Mouse (Mus musculus) heart, embryonic 11.5 days (tissue): ENCODE data around the gene Pomt2. TPM values are rescaled to one million over a fixed set of nuclear protein-coding genes. Genes with fewer than 3 reads are reported as not detected.
A peak's percentile ranks its signal among the peaks of the same experiment; 100 is the strongest.
"Not testable (repeated sequence)": the region's sequence is repeated elsewhere in the genome, so short reads cannot be mapped to it uniquely, and the experiment has no call there.

Experiments
- ATAC-seq: fragments of 200-750 bp; cut with Nextera tagmentation; replicated peaks from 2 replicates; pipeline ENCODE4 v1.8.0; 2017; ENCODE audit warnings: moderate library complexity; ENCODE audit not compliant: insufficient number of reproducible peaks, low FRiP score, low TSS enrichment
- H3K27ac ChIP-seq: fragments of 300-500 bp; sonication (generic); 2 replicates; pipeline ENCODE4 v1.5.1; 2014; ENCODE audit warnings: mild to moderate bottlenecking, low read depth, low read length
- H3K27me3 ChIP-seq: fragments of 300-500 bp; sonication (generic); 2 replicates; pipeline ENCODE4 v1.6.1; 2014; ENCODE audit warnings: mild to moderate bottlenecking, low read length, mixed read lengths; ENCODE audit not compliant: control insufficient read depth, insufficient read depth
- H3K36me3 ChIP-seq: fragments of 300-500 bp; sonication (generic); 2 replicates; pipeline ENCODE4 v1.6.1; 2014; ENCODE audit warnings: mild to moderate bottlenecking, low read length, moderate library complexity, mixed read lengths; ENCODE audit not compliant: control insufficient read depth, insufficient read depth
- H3K4me1 ChIP-seq: fragments of 300-500 bp; sonication (generic); 2 replicates; pipeline ENCODE4 v1.6.1; 2014; ENCODE audit warnings: low read length; ENCODE audit not compliant: control insufficient read depth, insufficient read depth
- H3K4me2 ChIP-seq: fragments of 300-500 bp; sonication (generic); 2 replicates; pipeline ENCODE4 v1.6.1; 2014; ENCODE audit warnings: mild to moderate bottlenecking, moderate library complexity
- H3K4me3 ChIP-seq: fragments of 300-500 bp; sonication (generic); 2 replicates; pipeline ENCODE4 v1.5.1; 2014; ENCODE audit warnings: low read depth, low read length
- H3K9ac ChIP-seq: fragments of 300-500 bp; sonication (generic); 2 replicates; pipeline ENCODE4 v1.6.1; 2014; ENCODE audit warnings: mild to moderate bottlenecking, low read depth, low read length, moderate library complexity
- H3K9me3 ChIP-seq: fragments of 300-500 bp; sonication (generic); replicated peaks from 2 replicates; pipeline ENCODE4 v1.6.1; 2016; ENCODE audit warnings: low read length; ENCODE audit not compliant: control insufficient read depth
- WGBS: fragments of 180-500 bp; shearing (Covaris S2); extraction: QIAGEN DNeasy Blood & Tissue Kit; methylation state at CpG from one replicate; pipeline ENCODE4 v1.1.7; 2014; ENCODE audit not compliant: insufficient replicate concordance; 5-methylcytosine and 5-hydroxymethylcytosine counted together
- polyA plus RNA-seq: library from polyadenylated mRNA; unstranded; fragments of >200 nt; fragmentation: Nextera tagmentation; extraction: Ambion mirVana; gene quantifications from 2 replicates; pipeline ENCODE4 v1.2.1, GENCODE M21; 2014

Gene Pomt2
- polyA plus RNA-seq, 1 experiment from 2014 or later = 15.2 TPM

DNA sequence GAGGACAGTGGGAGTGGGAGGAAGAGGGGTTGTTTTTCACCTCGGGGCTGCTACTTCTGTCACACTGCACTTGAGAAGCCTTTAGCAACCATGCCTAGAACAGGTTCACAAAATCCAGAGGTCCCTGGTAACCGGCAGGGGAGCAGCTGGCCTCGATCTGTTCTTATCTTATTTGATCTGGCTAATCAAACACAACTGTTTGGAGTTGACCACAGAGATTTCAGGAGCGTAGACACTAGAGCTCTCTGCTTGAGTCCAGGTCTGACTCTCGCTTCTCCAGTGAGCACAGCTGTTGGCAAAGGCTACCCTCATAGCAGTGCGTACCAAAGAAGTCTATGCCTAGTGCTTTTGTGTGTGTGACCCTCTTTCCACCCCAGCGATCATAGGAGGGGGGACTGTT is 10.3 kb upstream of the Pomt2 start:
- WGBS = 69% methylated on average over 7 of the region's 7 CpGs
- no peak for ATAC-seq
- Histone ChIP-seq H3K4me3 (no peak overlapping the region), H3K9me3 (no peaks in the 10 kb centered on the region), H3K4me1 (0 out of 2 replicates have a peak, but pooled peaks cover 3% of the 10 kb centered on the region), H3K9ac (no peak overlapping the region), H3K36me3 (no peaks in the 10 kb centered on the region; the same call in 1 of the 2 replicates), H3K27ac (no peak overlapping the region), H3K4me2 (no peak overlapping the region), H3K27me3 (no peaks in the 10 kb centered on the region)

DNA sequence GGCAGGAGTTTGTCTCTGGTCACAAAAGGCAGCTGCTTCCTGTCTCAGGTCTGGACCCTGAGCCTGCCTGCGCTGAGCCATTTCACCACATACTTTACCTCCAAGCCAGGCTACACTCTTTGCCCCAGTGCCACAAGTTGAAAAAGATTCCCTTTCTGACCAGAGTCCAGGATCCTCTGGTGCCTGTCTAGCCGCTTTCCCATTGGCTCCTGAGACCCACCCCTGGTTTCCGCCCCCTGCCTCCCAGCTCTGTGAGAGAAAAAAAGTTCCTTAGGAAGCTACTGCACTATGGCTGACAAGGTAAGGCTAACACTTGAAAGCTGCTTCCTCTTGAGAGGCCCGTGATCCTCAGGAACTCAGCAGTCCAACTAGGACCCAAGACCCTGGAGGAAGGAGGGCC is 9.6 kb upstream of the Pomt2 start:
- Histone ChIP-seq H3K4me1 (0 out of 2 replicates have a peak, but pooled peaks cover 3% of the 10 kb centered on the region), H3K27me3 (no peaks in the 10 kb centered on the region), H3K4me3 (no peak overlapping the region), H3K9ac (peak overlapping the region; percentile 10; the same call in 1 of the 2 replicates), H3K4me2 (peak overlapping the region; percentile 2; the same call in 1 of the 2 replicates), H3K36me3 (no peaks in the 10 kb centered on the region; the same call in 1 of the 2 replicates), H3K9me3 (no peaks in the 10 kb centered on the region), H3K27ac (no peak overlapping the region)
- ATAC-seq = no peak
- 33% methylated on average over 4 of the region's 4 CpGs for WGBS

DNA sequence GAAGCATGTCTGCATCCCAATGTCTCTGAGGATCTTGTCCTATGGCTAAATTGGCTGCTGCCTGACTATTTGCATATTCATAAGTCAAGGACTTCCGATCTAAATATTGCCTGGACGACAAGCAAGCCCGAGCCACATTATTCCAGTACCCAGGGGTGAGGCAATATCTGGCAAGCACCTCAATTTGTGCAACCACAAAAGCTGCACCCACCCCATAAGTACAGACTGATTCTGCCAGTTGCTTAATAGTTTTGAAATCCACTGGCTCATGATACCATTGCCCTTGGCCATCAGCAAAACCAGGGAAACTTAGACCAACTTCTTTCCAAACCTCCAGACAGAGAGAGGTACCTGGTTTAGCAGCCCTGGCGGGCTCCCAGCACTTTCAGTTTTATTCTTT is 6.7 kb upstream of the Pomt2 start:
- ATAC-seq = not testable (repeated sequence)

DNA sequence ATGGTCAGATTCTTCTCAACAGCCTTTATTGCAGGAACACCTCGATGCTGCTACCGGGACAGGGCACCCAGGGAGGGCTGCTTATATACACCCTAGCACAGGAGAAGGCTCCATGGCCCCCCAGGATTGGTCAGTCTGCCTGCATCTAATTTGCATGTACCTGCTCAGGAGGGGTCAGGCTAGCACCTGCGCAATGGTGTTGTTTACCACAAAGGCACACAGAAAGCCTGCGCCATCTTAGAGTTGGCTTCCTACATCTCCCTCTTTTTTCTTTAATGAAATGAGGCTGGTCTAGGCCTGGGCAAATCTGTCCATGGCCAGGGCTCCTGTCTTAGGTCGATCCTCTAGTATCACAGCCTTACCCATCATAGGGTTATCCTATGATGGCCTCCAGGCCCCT is 1.7 kb upstream of the Pomt2 start:
- H3K9ac ChIP-seq = no peak overlapping the region
- no peak overlapping the region for H3K4me3 ChIP-seq
- no peaks in the 10 kb centered on the region for H3K9me3 ChIP-seq
- 0 out of 2 replicates have a peak, but pooled peaks cover 3% of the 10 kb centered on the region for H3K36me3 ChIP-seq
- H3K4me2 ChIP-seq = no peak overlapping the region
- H3K27ac ChIP-seq = no peak overlapping the region
- no peak for ATAC-seq
- peaks cover 6% of the 10 kb centered on the region; the same call in 1 of the 2 replicates for H3K4me1 ChIP-seq
- 97% methylated on average over 5 of the region's 5 CpGs for WGBS
- no peaks in the 10 kb centered on the region for H3K27me3 ChIP-seq

More for the DNA sequence above, 6.7 kb upstream of the Pomt2 start:
- H3K4me3 ChIP-seq, H3K36me3 ChIP-seq, H3K27me3 ChIP-seq, H3K4me2 ChIP-seq, H3K9ac ChIP-seq, H3K9me3 ChIP-seq, H3K27ac ChIP-seq, H3K4me1 ChIP-seq: not testable (repeated sequence)
- 91% methylated on average over 4 of the region's 4 CpGs for WGBS

DNA sequence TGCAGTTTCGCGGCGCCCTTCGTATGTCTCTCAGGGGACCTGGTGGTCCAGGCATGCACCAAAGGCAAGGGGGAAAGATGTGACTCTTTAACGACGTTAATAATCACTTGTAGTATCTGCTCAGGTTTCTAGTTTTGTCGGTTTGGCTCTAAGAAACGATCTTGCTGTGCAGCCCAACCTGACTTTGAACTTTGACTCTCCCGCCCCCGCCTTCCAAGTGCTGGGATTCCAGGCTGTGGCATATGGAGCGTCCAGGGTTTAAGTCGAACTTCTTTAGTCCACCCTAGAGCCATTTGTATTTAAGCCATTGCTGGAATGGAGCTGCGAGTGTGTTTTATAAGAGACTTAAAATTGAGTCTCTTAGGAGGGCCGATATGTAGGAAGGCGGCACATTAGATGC is 368 bp upstream of the Pomt2 start:
- peak overlapping the region; percentile 92 for H3K27ac ChIP-seq
- no peak for ATAC-seq
- no peaks in the 10 kb centered on the region for H3K27me3 ChIP-seq
- peaks cover 6% of the 10 kb centered on the region; the same call in 1 of the 2 replicates for H3K4me1 ChIP-seq
- H3K9ac ChIP-seq = peak overlapping the region; percentile 84
- 17% methylated on average over 15 of the region's 15 CpGs for WGBS
- H3K36me3 ChIP-seq = 0 out of 2 replicates have a peak, but pooled peaks cover 3% of the 10 kb centered on the region
- peak overlapping the region; percentile 87 for H3K4me3 ChIP-seq
- H3K4me2 ChIP-seq = peak overlapping the region; percentile 75
- no peaks in the 10 kb centered on the region for H3K9me3 ChIP-seq

DNA sequence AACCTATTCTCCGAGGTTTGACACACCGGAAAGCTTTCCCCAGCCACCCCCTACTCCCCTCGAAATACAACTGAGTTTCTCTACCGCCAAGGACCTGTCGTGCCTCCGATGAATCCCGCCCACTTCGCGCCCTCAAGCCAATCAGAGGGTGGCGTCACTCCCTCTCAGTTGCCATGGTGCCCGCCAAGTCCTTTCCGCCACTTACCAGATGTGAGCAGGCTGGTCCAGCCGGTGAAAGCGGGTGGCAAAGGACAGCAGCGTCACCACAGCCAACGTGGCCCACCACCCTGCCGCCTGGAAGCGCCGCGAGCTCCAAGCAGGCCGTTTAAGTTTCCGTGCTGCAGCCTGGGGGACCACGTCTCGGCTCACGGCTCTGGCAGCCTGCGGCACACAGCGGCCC is 802 bp downstream of the Pomt2 start, which contains the start of gene Gstz1:
Gstz1 (plus strand) TSS at position 200 of the 400 bp plus-strand sequence.
- Histone ChIP-seq H3K27me3 (no peaks in the 10 kb centered on the region), H3K9ac (peak within 1 kb of the TSS; percentile 84), H3K4me1 (peaks cover 8% of the 10 kb centered on the region), H3K4me3 (peak within 1 kb of the TSS; percentile 87), H3K4me2 (peak within 1 kb of the TSS; percentile 75), H3K36me3 (0 out of 2 replicates have a peak, but pooled peaks cover 3% of the 10 kb centered on the region), H3K9me3 (no peaks in the 10 kb centered on the region), H3K27ac (peak within 1 kb of the TSS; percentile 92)
- ATAC-seq = peak; percentile 87
- under 1% methylated on average over 27 of the region's 27 CpGs for WGBS

DNA sequence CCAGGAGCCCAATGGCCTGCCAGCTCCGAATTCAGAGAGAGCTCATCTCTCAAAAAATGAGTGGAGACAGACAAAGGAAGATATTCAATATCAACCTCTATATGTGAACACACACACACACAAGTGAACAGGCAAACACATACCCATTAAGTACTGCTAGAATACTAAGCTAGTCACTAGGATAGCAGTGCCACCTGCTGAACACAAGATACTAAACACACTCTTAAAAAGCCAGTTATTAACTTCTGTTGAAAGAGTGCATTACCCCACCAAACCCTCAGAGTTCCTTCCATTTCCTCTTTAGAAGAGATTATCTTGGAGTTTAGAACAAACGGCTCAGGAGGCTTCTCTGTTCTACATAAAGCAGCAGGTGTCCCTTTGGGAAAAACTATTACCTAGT is 5.6 kb downstream of the Pomt2 start:
- peaks cover 12% of the 10 kb centered on the region for H3K4me1 ChIP-seq
- H3K4me2 ChIP-seq = no peak overlapping the region
- ATAC-seq = no peak
- no peak overlapping the region for H3K9ac ChIP-seq
- H3K27ac ChIP-seq = no peak overlapping the region
- no peaks in the 10 kb centered on the region for H3K36me3 ChIP-seq
- H3K27me3 ChIP-seq = no peaks in the 10 kb centered on the region
- H3K9me3 ChIP-seq = no peaks in the 10 kb centered on the region
- 61% methylated on average over 2 of the region's 2 CpGs for WGBS
- no peak overlapping the region for H3K4me3 ChIP-seq

DNA sequence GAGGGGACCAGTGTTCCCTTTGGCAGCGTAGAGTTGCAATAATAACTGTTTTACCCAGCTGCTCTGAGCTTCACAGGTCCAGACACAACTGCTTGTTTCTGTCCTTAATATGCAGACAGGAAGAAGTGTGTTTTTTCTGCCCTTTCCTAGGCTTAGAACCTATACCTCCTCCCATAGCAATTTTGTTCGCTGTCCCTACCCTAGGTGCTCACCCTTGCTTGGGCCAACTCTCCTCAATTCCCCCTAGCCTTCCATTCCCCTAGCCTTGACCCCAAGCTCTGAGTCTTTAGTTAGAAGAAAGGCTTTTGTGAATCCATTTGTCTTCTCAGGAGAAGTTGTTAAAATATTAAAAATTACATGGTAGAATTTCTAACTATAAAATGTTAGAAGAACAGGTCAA is 9.0 kb downstream of the Pomt2 start:
- H3K36me3 ChIP-seq = no peaks in the 10 kb centered on the region; the same call in 1 of the 2 replicates
- H3K9ac ChIP-seq = no peak overlapping the region
- H3K9me3 ChIP-seq = no peaks in the 10 kb centered on the region
- peaks cover 7% of the 10 kb centered on the region for H3K4me1 ChIP-seq
- no peak overlapping the region for H3K27ac ChIP-seq
- no peak for ATAC-seq
- no peak overlapping the region for H3K4me2 ChIP-seq
- WGBS = 68% methylated on average over 2 of the region's 2 CpGs
- H3K4me3 ChIP-seq = no peak overlapping the region
- H3K27me3 ChIP-seq = no peaks in the 10 kb centered on the region

DNA sequence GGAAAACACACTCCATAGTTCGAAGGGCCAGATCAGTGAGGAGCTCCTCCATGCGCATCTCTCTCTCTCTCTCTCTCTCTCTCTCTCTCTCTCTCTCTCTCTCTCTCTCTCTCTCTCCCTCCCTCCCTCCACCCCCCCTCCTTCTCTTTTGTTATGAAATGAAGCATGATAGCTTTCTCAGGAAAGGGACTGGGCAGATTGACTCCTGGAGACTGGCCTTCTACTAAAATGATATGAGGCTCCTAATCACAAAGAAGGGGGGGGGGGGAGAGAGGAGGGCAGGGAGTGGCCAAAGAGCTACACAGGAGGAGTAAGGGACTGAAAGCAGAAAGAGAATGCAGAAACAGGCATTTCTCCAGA is 9.4 kb downstream of the Pomt2 start:
- no peak for ATAC-seq
- WGBS = 77% methylated on average over 2 of the region's 2 CpGs

More for the DNA sequence above, 9.4 kb downstream of the Pomt2 start:
- H3K27ac ChIP-seq = no peak overlapping the region
- H3K4me2 ChIP-seq = no peak overlapping the region
- no peaks in the 10 kb centered on the region for H3K9me3 ChIP-seq
- no peaks in the 10 kb centered on the region for H3K27me3 ChIP-seq
- no peak overlapping the region for H3K9ac ChIP-seq
- H3K36me3 ChIP-seq = no peaks in the 10 kb centered on the region; the same call in 1 of the 2 replicates
- H3K4me1 ChIP-seq = peaks cover 7% of the 10 kb centered on the region
- H3K4me3 ChIP-seq = no peak overlapping the region
